Mouse (Mus musculus): ENCODE results near the gene Flot2.

Gene Flot2

GRCm38 (mm10) chr11:78100746-78101145, 63.0 kb downstream of the Flot2 start:
- no peak for DNase-seq (ENCODE audit: extremely low read depth, low read depth, low spot score)

GRCm38 (mm10) chr11:78102142-78102541, 64.4 kb downstream of the Flot2 start:
- DNase-seq (ENCODE audit: extremely low read depth, low read depth, low spot score) = no peak

GRCm38 (mm10) chr11:78102958-78103747, 65.4 kb downstream of the Flot2 start:
- no peak for DNase-seq (ENCODE audit: extremely low read depth, low read depth, low spot score)

- DNase-seq (ENCODE audit: extremely low read depth, low read depth, low spot score) = no peak
Measured at GRCm38 (mm10) chr11:78104501-78104900, 66.8 kb downstream of the Flot2 start.

Data from fat pad, adult 2 months (tissue).